ENCODE assay signal across 8 mouse cellular contexts in the genomic region with DNA sequence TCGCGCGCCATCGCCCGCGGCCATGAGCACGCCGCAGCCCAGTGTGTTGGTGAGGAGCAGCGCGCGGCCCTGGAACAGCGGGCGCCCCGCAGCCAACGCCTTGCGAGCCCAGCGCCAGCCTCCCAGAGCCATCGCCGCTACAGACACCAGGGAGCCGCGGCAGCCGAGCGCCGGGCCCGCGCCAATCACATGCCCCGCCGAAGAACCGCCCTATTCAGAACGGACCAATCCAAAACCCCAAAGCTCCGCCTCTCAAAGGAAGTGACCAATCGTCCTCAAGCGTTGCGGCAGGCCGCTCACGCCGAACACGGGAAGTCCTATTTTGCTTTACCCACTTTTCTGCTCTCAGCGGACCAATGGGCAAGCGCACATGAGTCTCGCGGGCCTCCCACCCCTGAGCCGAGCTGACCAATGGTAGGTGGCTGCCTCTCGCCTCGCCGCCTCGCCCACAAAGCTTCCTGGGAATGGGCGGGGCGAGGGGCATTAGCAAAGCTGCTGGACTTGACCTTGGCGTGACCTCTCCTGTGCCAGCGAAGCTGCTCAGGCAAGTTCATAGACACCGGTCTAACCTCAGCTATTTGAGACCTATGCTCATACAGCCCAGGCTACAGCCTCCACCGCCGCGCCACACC. TPM values are rescaled to one million over a fixed set of nuclear protein-coding genes. Genes with fewer than 3 reads are reported as not detected.
DNase-seq lines count a peak whose midpoint lies in the region; ATAC-seq lines count a peak whose summit lies in the region.

Gene Mpv17l2, minus strand, starts transcription at position 172 of the 632 bp plus-strand sequence.

- DNase-seq in B cell, adult 2 months, result peak; percentile 88 to 90
- peak; percentile 100 for DNase-seq in brain, adult 2 months (ENCODE audit: low read depth, low spot score)
- DNase-seq in heart, embryonic 10.5 days (ENCODE audit: low spot score), result peak; percentile 100
- peak; percentile 98 for DNase-seq in liver
- peak; percentile 95 for DNase-seq in spleen, postnatal 4 days (ENCODE audit: low spot score in 2 of 2)

- H3K27ac ChIP-seq in heart, embryonic 10.5 days, result peak within 1 kb of the TSS; percentile 90
- H3K27ac ChIP-seq in kidney, embryonic 15.5 days, result peak within 1 kb of the TSS; percentile 87

- H3K4me3 ChIP-seq in heart, embryonic 10.5 days, result peak within 1 kb of the TSS; percentile 84
- H3K4me3 ChIP-seq in kidney, embryonic 15.5 days (replicated peaks), result peak within 1 kb of the TSS; percentile 79

- WGBS in heart, embryonic 10.5 days, result 2% methylated on average over 55 of the region's 55 CpGs
- WGBS in kidney, embryonic 15.5 days, result under 1% methylated on average over 55 of the region's 55 CpGs

- H3K9me3 ChIP-seq in heart, embryonic 10.5 days, result no peaks in the 10 kb centered on the region
- H3K9me3 ChIP-seq in kidney, embryonic 15.5 days (replicated peaks), result no peaks in the 10 kb centered on the region

- peak within 1 kb of the TSS; percentile 82 for H3K9ac ChIP-seq in kidney, embryonic 15.5 days

- H3K4me2 ChIP-seq in kidney, embryonic 15.5 days, result peak within 1 kb of the TSS; percentile 98

- peaks cover 53% of the 10 kb centered on the region for H3K4me1 ChIP-seq in heart, embryonic 10.5 days
- peaks cover 64% of the 10 kb centered on the region for H3K4me1 ChIP-seq in kidney, embryonic 15.5 days

- ATAC-seq in erythroblast, adult 5-6 weeks (replicated peaks; ENCODE audit: low FRiP score, poor library complexity, severe bottlenecking), result peak; percentile 79
- ATAC-seq in kidney, embryonic 15.5 days (replicated peaks; ENCODE audit: low FRiP score), result peak; percentile 97
- peak; percentile 84 for ATAC-seq in monocyte, adult 5-6 weeks (replicated peaks; ENCODE audit: insufficient number of reproducible peaks, low FRiP score, low TSS enrichment, poor library complexity, severe bottlenecking)

- peaks cover 33% of the 10 kb centered on the region for H3K36me3 ChIP-seq in heart, embryonic 10.5 days
- H3K36me3 ChIP-seq in kidney, embryonic 15.5 days, result peaks cover 48% of the 10 kb centered on the region

- 0 out of 2 replicates have a peak, but pooled peaks cover under 1% of the 10 kb centered on the region for H3K27me3 ChIP-seq in heart, embryonic 10.5 days (ENCODE audit: insufficient read depth, poor library complexity, severe bottlenecking)
- H3K27me3 ChIP-seq in kidney, embryonic 15.5 days, result no peaks in the 10 kb centered on the region

RNA-seq across cellular contexts. Expression of gene Mpv17l2, which starts in this region (rescaled TPM):
- total RNA-seq in erythroblast, adult 5-6 weeks (2015; ENCODE audit: low replicate concordance), result 8.2 and 9.6 TPM in 2 replicates
- 3.8 and 6.4 TPM in 2 replicates for total RNA-seq in erythroblast, adult 5-6 weeks (2017; ENCODE audit: low replicate concordance)
- 39.0 and 44.6 TPM in 2 replicates for polyA plus RNA-seq in heart, embryonic 10.5 days (2016; fragmentation: Nextera tagmentation; extraction: Ambion mirVana)
- 46.1 and 48.1 TPM in 2 replicates for polyA plus RNA-seq in kidney, embryonic 15.5 days (2015; fragmentation: Nextera tagmentation; extraction: Ambion mirVana)
- total RNA-seq in monocyte, adult 5-6 weeks (2017), result 2.0 to 11.3 TPM (median 4.8 TPM) in 3 replicates

Comparison
In these comparisons a context has a peak if more than half of its experiments do, and no peak if none do; other contexts are left out.
1. Peak in every context shown above with its lines: DNase-seq, ATAC-seq, H3K4me3 ChIP-seq and H3K27ac ChIP-seq.